Mouse (Mus musculus) ZHBTc4 (cell line): ENCODE measurements around the gene Naa35.

Experiments used
- DNase-seq: peaks from one replicate; pipeline ENCODE4 v3.0.0-alpha.2; 2011; ENCODE audit warnings: low read depth, low spot score

Naa35 gene

GRCm38 (mm10) chr13:59671521-59671920, 86.5 kb downstream of the Naa35 start:
- peak; percentile 46 for DNase-seq

GRCm38 (mm10) chr13:59672248-59672647, 87.2 kb downstream of the Naa35 start:
- no peak for DNase-seq

- no peak for DNase-seq
Measured at GRCm38 (mm10) chr13:59673597-59673996, 88.5 kb downstream of the Naa35 start.

- no peak for DNase-seq
Measured at GRCm38 (mm10) chr13:59674215-59674614, 89.2 kb downstream of the Naa35 start.

GRCm38 (mm10) chr13:59674761-59675150, 89.7 kb downstream of the Naa35 start:
- no peak for DNase-seq

- DNase-seq = peak; percentile 67
Measured at GRCm38 (mm10) chr13:59675151-59676011, 90.3 kb downstream of the Naa35 start, which contains the start of gene Golm1. TSS of gene Golm1 (minus strand) at chr13:59675811.

GRCm38 (mm10) chr13:59676316-59677229, 91.5 kb downstream of the Naa35 start:
- DNase-seq = peak; percentile 69

GRCm38 (mm10) chr13:59679306-59679705, 94.2 kb downstream of the Naa35 start:
- peak; percentile 77 for DNase-seq

- no peak for DNase-seq
Measured at GRCm38 (mm10) chr13:59679908-59680307, 94.8 kb downstream of the Naa35 start.

- DNase-seq = peak; percentile 79
Measured at GRCm38 (mm10) chr13:59682629-59683028, 97.6 kb downstream of the Naa35 start.

- DNase-seq = peak; percentile 73
Measured at GRCm38 (mm10) chr13:59685236-59685635, 100.2 kb downstream of the Naa35 start.
